ENCODE assay signal across 13 mouse cellular contexts in genomic region chr14:25200656-25201179, GRCm38 (mm10).
A peak's percentile ranks its signal among the peaks of the same experiment; 100 is the strongest.
DNase-seq lines count a peak whose midpoint lies in the region; ATAC-seq lines count a peak whose summit lies in the region.
"Had no signal": no experiment of that assay in that cellular context is flagged by ENCODE, and none has a peak within 500 bp of the region (broad histone marks: within the 10 kb centered on the region; RNA-seq: fewer than 3 reads in every experiment).

No protein-coding gene starts in this region.

- 70% methylated on average over 4 of the region's 4 CpGs for WGBS in hindbrain, embryonic 10.5 days
- 67% methylated on average over 4 of the region's 4 CpGs for WGBS in hindbrain, embryonic 12.5 days
- WGBS in midbrain, embryonic 10.5 days, result 76% methylated on average over 4 of the region's 4 CpGs
- 74% methylated on average over 4 of the region's 4 CpGs for WGBS in midbrain, embryonic 16.5 days
- WGBS in limb, embryonic 12.5 days, result 30% methylated on average over 4 of the region's 4 CpGs

- no peak overlapping the region for H3K4me2 ChIP-seq in hindbrain, embryonic 12.5 days (replicated peaks)
- no peak overlapping the region for H3K4me2 ChIP-seq in midbrain, embryonic 16.5 days (ENCODE audit: low read length)
- H3K4me2 ChIP-seq in limb, embryonic 12.5 days, result no peak overlapping the region
- H3K4me2 ChIP-seq: hindbrain, embryonic 13.5 days; liver, embryonic 15.5 days; midbrain, embryonic 15.5 days had no signal

- no peak overlapping the region for H3K4me3 ChIP-seq in hindbrain, embryonic 10.5 days
- no peak overlapping the region for H3K4me3 ChIP-seq in hindbrain, embryonic 12.5 days
- no peak overlapping the region for H3K4me3 ChIP-seq in midbrain, embryonic 10.5 days
- no peak overlapping the region for H3K4me3 ChIP-seq in midbrain, embryonic 16.5 days (ENCODE audit: low read depth, low read length)
- H3K4me3 ChIP-seq in limb, embryonic 12.5 days (replicated peaks), result no peak overlapping the region
- H3K4me3 ChIP-seq: hindbrain, embryonic 13.5 days; liver, embryonic 15.5 days; midbrain, embryonic 15.5 days had no signal

- no peaks in the 10 kb centered on the region for H3K9me3 ChIP-seq in hindbrain, embryonic 10.5 days
- H3K9me3 ChIP-seq in hindbrain, embryonic 12.5 days (replicated peaks), result no peaks in the 10 kb centered on the region
- H3K9me3 ChIP-seq in midbrain, embryonic 10.5 days (replicated peaks), result no peaks in the 10 kb centered on the region
- H3K9me3 ChIP-seq in midbrain, embryonic 16.5 days (replicated peaks; ENCODE audit: control insufficient read depth, low read length, poor library complexity, severe bottlenecking), result no peaks in the 10 kb centered on the region
- no peaks in the 10 kb centered on the region for H3K9me3 ChIP-seq in limb, embryonic 12.5 days
- H3K9me3 ChIP-seq: hindbrain, embryonic 13.5 days; liver, embryonic 15.5 days; midbrain, embryonic 15.5 days had no signal

- no peak for ATAC-seq in hindbrain, embryonic 12.5 days (ENCODE audit: low FRiP score)
- ATAC-seq in midbrain, embryonic 16.5 days, result no peak
- no peak for ATAC-seq in limb, embryonic 12.5 days (ENCODE audit: insufficient number of reproducible peaks, insufficient read depth, low FRiP score, low TSS enrichment, low read depth)
- no peak for ATAC-seq in cerebellum, adult (ENCODE audit: insufficient number of reproducible peaks, low FRiP score, low TSS enrichment)
- ATAC-seq: CD4-positive, CD25-positive, alpha-beta regulatory T cell, adult 4 months; midbrain, embryonic 15.5 days had no signal

- no peaks in the 10 kb centered on the region for H3K36me3 ChIP-seq in hindbrain, embryonic 10.5 days
- no peaks in the 10 kb centered on the region for H3K36me3 ChIP-seq in hindbrain, embryonic 12.5 days
- H3K36me3 ChIP-seq in midbrain, embryonic 10.5 days, result no peaks in the 10 kb centered on the region
- H3K36me3 ChIP-seq in midbrain, embryonic 16.5 days (ENCODE audit: control insufficient read depth, insufficient read depth, low read length), result no peaks in the 10 kb centered on the region
- no peaks in the 10 kb centered on the region for H3K36me3 ChIP-seq in limb, embryonic 12.5 days
- H3K36me3 ChIP-seq: hindbrain, embryonic 13.5 days; liver, embryonic 15.5 days; midbrain, embryonic 15.5 days had no signal

- no peak for DNase-seq in hindbrain, embryonic 10.5 days (ENCODE audit: low spot score)
- no peak for DNase-seq in midbrain, embryonic 10.5 days (ENCODE audit: low spot score)
- DNase-seq in layer of hippocampus, adult 11-12 months (ENCODE audit: low spot score), result no peak
- DNase-seq: adrenal gland, adult 2 months; right cerebral cortex, adult 18-20 months had no signal

- H3K27me3 ChIP-seq in hindbrain, embryonic 10.5 days (ENCODE audit: insufficient read depth, poor library complexity, severe bottlenecking), result no peaks in the 10 kb centered on the region
- 0 out of 2 replicates have a peak, but pooled peaks cover 1% of the 10 kb centered on the region for H3K27me3 ChIP-seq in hindbrain, embryonic 12.5 days
- H3K27me3 ChIP-seq in midbrain, embryonic 10.5 days (ENCODE audit: low read depth, poor library complexity, severe bottlenecking), result no peaks in the 10 kb centered on the region
- no peaks in the 10 kb centered on the region for H3K27me3 ChIP-seq in midbrain, embryonic 16.5 days (ENCODE audit: control insufficient read depth, insufficient read depth, low read depth, low read length)
- no peaks in the 10 kb centered on the region for H3K27me3 ChIP-seq in limb, embryonic 12.5 days
- H3K27me3 ChIP-seq: liver, embryonic 15.5 days; midbrain, embryonic 15.5 days had no signal

- H3K9ac ChIP-seq in hindbrain, embryonic 12.5 days, result no peak overlapping the region; the same call in 1 of the 2 replicates
- no peak overlapping the region for H3K9ac ChIP-seq in midbrain, embryonic 16.5 days (ENCODE audit: low read depth, low read length)
- no peak overlapping the region for H3K9ac ChIP-seq in limb, embryonic 12.5 days (replicated peaks)
- H3K9ac ChIP-seq: hindbrain, embryonic 13.5 days; liver, embryonic 15.5 days; midbrain, embryonic 15.5 days had no signal

- H3K27ac ChIP-seq in hindbrain, embryonic 10.5 days, result peak overlapping the region; percentile 40; the same call in 1 of the 2 replicates
- H3K27ac ChIP-seq in hindbrain, embryonic 12.5 days, result no peak overlapping the region
- 0 out of 2 replicates have a peak overlapping the region, but pooled peaks have one; percentile 28 for H3K27ac ChIP-seq in midbrain, embryonic 10.5 days (replicated peaks)
- H3K27ac ChIP-seq in midbrain, embryonic 16.5 days (ENCODE audit: low read length), result no peak overlapping the region
- H3K27ac ChIP-seq in limb, embryonic 12.5 days, result peak overlapping the region; percentile 74
- H3K27ac ChIP-seq: hindbrain, embryonic 13.5 days; liver, embryonic 15.5 days; midbrain, embryonic 15.5 days had no signal

- peaks cover 33% of the 10 kb centered on the region for H3K4me1 ChIP-seq in hindbrain, embryonic 10.5 days (replicated peaks)
- no peaks in the 10 kb centered on the region for H3K4me1 ChIP-seq in hindbrain, embryonic 12.5 days
- H3K4me1 ChIP-seq in midbrain, embryonic 10.5 days, result peaks cover 9% of the 10 kb centered on the region
- peaks cover 6% of the 10 kb centered on the region for H3K4me1 ChIP-seq in midbrain, embryonic 16.5 days (ENCODE audit: control insufficient read depth, insufficient read depth, low read length)
- H3K4me1 ChIP-seq in limb, embryonic 12.5 days (replicated peaks), result peaks cover 65% of the 10 kb centered on the region

Comparison
In these comparisons a context has a peak if more than half of its experiments do, and no peak if none do; other contexts are left out.
1. H3K27ac ChIP-seq: peak in hindbrain, embryonic 10.5 days (single experiment), midbrain, embryonic 10.5 days (single experiment) and limb, embryonic 12.5 days (single experiment); none in hindbrain, embryonic 12.5 days (single experiment) and midbrain, embryonic 16.5 days (single experiment).